Mouse (Mus musculus) G1E-ER4 (cell line): ENCODE data around the gene Mapt. TPM values are rescaled to one million over a fixed set of nuclear protein-coding genes. Genes with fewer than 3 reads are reported as not detected.

ENCODE experiments used
- GATA1 ChIP-seq: IDR thresholded peaks from one replicate; pipeline ENCODE4 v1.8.0; 2012; ENCODE audit warnings: low read length, inconsistent platforms
- polyA plus RNA-seq: library from polyadenylated mRNA; stranded (reverse); fragments of >175 nt; gene quantifications from 2 replicates; pipeline ENCODE4 v1.2.3, GENCODE M21; 2012

The Mapt gene
- polyA plus RNA-seq, 1 experiment = 5.0 TPM

DNA sequence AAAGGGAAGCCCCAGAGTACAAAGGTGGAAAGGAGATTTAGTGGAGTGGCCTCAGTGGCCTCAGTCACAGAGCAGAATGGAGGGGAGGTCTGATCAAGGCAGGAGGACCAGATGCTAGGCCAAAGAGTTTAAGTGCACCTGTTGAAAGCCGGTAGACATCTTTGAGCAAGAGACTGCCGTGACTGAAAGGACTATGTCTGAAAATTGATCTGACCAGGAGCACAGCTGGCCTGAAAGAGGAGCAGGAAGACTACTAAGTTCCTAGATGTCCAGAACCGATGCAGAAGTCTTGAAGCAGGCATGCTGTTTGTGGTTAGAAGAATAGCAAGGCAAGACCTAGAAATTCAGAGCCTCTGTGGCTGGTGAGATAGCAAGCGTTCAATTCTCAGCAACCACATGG, 1.8 kb upstream of the Mapt start:
- TF ChIP-seq GATA1 = no peak

GRCm38 (mm10) chr11:104230066-104230778, 968 bp upstream of the Mapt start:
- TF ChIP-seq GATA1 = no peak

DNA sequence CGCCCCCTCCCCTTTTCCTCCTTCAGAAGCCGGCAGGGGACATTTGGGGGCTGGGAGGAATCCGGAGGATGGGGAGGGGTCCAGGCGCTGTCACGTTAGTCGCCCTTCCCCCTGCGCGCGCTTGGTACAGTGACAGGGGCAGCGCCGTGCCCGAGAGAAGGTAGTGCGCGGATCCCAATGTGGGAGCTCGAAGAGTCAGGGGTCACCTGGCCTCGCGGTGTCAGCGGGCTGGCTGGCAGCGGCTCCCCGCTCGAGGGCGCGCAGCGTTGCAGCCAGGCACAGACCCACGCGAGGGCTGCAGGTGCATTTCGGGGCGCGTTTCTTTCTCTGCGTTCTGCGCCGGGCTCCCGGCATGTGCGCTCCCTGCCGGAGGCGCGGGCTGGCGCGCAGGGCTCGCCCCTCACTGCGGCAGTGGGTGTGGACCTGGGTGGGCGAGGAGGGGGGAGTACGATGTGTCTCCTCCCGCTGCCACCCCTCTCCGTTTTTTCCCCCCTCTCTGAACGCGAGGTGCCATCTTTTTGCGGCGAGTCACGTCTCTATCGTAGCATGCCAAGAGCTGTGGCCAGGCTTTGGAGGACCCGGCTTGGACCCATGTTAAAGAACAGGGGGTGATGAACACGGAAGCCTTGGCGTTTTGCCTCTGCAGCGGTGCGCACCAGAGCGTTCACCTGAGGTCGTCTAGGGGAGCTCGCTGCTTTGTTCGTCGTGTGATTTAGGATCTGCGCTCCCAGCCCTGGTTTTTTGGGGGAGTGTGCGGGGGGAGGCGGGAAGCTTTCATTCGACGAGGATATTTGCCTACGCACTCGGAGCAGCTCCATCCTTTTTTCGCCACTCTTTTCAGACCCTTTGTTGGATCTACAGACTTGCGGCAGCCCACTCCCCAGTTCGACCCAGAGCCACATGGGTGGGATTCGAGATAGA, 1.2 kb downstream of the Mapt start:
- TF ChIP-seq GATA1 = no peak

DNA sequence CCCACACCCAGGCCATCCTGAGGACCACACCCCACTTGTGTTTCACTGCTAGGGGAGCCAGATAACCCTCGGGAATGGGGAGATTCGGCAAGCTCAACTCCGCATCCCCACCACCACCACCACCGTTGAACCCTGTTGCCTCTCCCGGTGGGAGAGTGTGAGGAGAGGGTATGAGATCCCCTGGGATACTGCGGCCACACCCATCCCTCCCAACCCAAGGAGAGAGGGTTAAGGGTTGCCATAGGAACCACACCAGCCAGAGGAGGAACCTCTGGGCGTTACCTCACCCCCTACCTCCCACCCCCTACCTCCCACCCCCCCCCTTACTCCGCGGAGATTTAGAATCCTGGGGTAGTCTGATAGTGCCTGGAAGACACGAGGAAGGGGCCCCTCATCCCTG, 1.9 kb downstream of the Mapt start:
- no peak for TF ChIP-seq GATA1

GRCm38 (mm10) chr11:104233574-104234206, 2.5 kb downstream of the Mapt start:
- no peak for TF ChIP-seq GATA1

DNA sequence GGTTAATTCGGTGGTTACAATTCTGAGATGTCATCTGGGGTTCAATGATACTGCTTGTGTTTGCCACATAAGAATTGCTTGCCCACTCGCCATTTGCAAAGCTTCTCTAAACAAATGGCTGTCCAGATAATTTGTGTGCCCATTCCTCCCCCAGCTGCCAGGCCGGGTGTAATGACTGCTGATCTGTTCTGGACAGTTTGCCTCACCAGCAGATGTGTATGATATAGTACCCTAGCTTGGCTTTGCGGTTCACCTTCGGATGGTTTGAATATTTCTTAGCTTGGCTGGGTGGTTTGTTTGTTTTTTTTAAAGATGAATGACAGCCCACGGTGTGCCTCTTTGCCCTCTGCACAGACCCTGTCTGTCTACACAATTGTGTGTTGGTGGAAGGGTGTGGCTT, 3.5 kb downstream of the Mapt start:
- TF ChIP-seq GATA1 = no peak

- TF ChIP-seq GATA1 = no peak
Observed at GRCm38 (mm10) chr11:104235881-104236280, 4.7 kb downstream of the Mapt start.

DNA sequence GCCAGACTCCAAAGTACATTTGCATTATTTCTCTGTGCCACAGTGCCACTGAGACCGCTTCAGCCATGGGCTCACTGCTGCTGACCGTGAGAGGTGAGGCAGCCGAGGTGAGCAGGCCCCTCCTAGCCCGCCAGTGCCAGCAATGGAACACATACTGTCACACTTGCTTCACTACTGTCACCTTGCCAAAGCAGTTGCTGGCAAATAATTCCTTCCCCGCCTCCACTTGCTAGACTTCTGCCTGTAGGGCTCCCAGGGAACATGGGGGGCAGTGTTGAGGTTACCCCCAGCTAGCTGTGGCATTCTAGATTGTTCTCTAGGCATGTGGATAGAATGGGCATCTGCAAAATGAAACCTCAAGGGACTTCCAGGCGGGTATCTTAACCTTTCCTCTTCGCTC, 6.0 kb downstream of the Mapt start:
- no peak for TF ChIP-seq GATA1

- TF ChIP-seq GATA1 = no peak
Observed at GRCm38 (mm10) chr11:104237958-104238747, 7.0 kb downstream of the Mapt start.

- TF ChIP-seq GATA1 = no peak
Observed at GRCm38 (mm10) chr11:104246171-104246694, 15.0 kb downstream of the Mapt start.

- no peak for TF ChIP-seq GATA1
Observed at GRCm38 (mm10) chr11:104247141-104247717, 16.0 kb downstream of the Mapt start.

DNA sequence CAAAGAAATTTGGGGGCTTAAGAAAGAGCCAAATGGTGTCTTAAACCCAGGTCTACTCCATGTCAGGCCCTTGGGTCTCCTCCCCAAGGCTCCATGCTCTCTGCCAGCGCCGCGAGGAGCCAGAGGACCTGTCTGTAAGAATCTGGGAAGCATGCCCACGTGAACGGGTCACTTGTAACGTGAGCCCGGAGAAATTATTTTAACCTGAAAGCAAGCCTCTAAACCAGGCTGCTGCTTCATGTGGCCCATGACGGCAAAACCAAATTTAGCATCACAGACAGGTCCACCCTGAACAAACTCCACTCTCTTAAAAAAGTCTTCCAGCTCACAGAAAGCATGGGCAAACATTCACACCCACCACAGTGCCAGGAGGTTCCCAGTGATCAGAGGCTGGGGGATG, 18.2 kb downstream of the Mapt start:
- TF ChIP-seq GATA1 = no peak

DNA sequence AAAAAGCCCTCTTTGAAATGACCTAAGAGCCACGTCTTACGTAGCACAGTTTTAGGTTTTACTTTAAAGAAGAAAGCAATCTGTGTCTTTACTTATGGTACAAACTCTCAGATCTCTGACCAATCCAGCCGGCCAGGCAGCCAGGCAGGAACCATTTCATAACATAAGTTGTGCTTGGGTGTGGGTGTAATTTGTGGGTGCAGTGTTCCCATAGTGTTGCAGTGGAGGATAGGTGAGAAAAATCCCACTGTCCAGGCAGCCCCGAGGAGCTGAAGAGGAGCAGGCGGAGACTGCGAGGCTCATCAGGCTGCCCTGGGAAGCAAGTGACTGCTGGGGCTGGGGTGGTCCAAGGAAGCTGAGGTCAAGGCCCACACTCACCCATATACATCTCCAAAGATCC, 19.9 kb downstream of the Mapt start:
- no peak for TF ChIP-seq GATA1

DNA sequence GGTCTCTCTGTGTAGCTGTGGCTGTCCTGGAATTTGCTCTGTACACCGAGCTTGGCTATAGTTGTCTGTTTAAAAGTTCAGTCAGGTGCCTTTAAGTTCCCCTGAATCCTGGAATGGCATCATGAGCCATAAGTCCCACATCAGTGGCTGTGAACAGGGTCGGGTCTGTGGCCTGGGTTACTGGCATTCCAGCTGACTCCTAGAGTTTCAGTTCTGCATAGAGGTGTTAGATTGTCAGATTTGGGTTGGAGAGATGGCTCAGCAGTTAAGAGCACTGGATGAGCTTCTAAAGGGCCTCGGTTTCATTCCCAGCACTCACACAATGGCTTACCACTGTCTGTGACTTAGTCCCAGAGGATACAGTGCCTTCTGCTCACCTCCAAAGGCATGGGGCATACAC, 20.9 kb downstream of the Mapt start:
- TF ChIP-seq GATA1 = no peak
